Mouse (Mus musculus): ENCODE measurements around the gene Defb28. TPM values are rescaled to one million over a fixed set of nuclear protein-coding genes. Genes with fewer than 3 reads are reported as not detected.

Defb28 gene
- polyA plus RNA-seq, 1 experiment from 2014 or later = not detected

Other genes starting within 250 kb of the Defb28 start
- gene Tbc1d20, start 224.4 kb upstream of the Defb28 start, polyA plus RNA-seq (2016; fragmentation: Nextera tagmentation; extraction: Ambion mirVana) = 29.6 and 34.6 TPM in 2 replicates
- gene Rbck1, start 185.6 kb upstream of the Defb28 start, polyA plus RNA-seq (2016; fragmentation: Nextera tagmentation; extraction: Ambion mirVana) = 88.0 and 89.3 TPM in 2 replicates
- gene Trib3, start 174.2 kb upstream of the Defb28 start, polyA plus RNA-seq (2016; fragmentation: Nextera tagmentation; extraction: Ambion mirVana) = 5.1 and 5.3 TPM in 2 replicates
- gene Nrsn2, start 141.6 kb upstream of the Defb28 start, polyA plus RNA-seq (2016; fragmentation: Nextera tagmentation; extraction: Ambion mirVana) = 3.1 and 3.3 TPM in 2 replicates
- gene Sox12, start 120.2 kb upstream of the Defb28 start, polyA plus RNA-seq (2016; fragmentation: Nextera tagmentation; extraction: Ambion mirVana) = 6.7 and 10.5 TPM in 2 replicates
- 50.6 and 71.3 TPM in 2 replicates for gene Zcchc3, start 103.2 kb upstream of the Defb28 start, polyA plus RNA-seq (2016; fragmentation: Nextera tagmentation; extraction: Ambion mirVana)
- gene 6820408C15Rik, start 102.7 kb upstream of the Defb28 start, polyA plus RNA-seq (2016; fragmentation: Nextera tagmentation; extraction: Ambion mirVana) = 1.2 and 1.4 TPM in 2 replicates
- gene Defb23, start 53.6 kb upstream of the Defb28 start, polyA plus RNA-seq (2016; fragmentation: Nextera tagmentation; extraction: Ambion mirVana) = not detected in 2 replicates
- gene Defb20, start 41.2 kb upstream of the Defb28 start, polyA plus RNA-seq (2016; fragmentation: Nextera tagmentation; extraction: Ambion mirVana) = not detected in 2 replicates
- gene Defb22, start 28.1 kb upstream of the Defb28 start, polyA plus RNA-seq (2016; fragmentation: Nextera tagmentation; extraction: Ambion mirVana) = not detected in 2 replicates
- gene Defb26, start 6.6 kb upstream of the Defb28 start, polyA plus RNA-seq (2016; fragmentation: Nextera tagmentation; extraction: Ambion mirVana) = not detected in 2 replicates
- gene Defb29, start 21.8 kb downstream of the Defb28 start, polyA plus RNA-seq (2016; fragmentation: Nextera tagmentation; extraction: Ambion mirVana) = not detected in 2 replicates
- not detected in 2 replicates for gene Gm17416, start 51.1 kb downstream of the Defb28 start, polyA plus RNA-seq (2016; fragmentation: Nextera tagmentation; extraction: Ambion mirVana)
- gene Defb21, start 54.5 kb downstream of the Defb28 start, polyA plus RNA-seq (2016; fragmentation: Nextera tagmentation; extraction: Ambion mirVana) = not detected in 2 replicates
- 0.40 and 0.58 TPM in 2 replicates for gene Defb19, start 62.1 kb downstream of the Defb28 start, polyA plus RNA-seq (2016; fragmentation: Nextera tagmentation; extraction: Ambion mirVana)
- gene Defb45, start 81.1 kb downstream of the Defb28 start, polyA plus RNA-seq (2016; fragmentation: Nextera tagmentation; extraction: Ambion mirVana) = not detected in 2 replicates
- gene Defb36, start 86.1 kb downstream of the Defb28 start, polyA plus RNA-seq (2016; fragmentation: Nextera tagmentation; extraction: Ambion mirVana) = not detected in 2 replicates
- 0.67 TPM in 1 of 2 replicates, not detected in the other for gene Defb25, start 104.8 kb downstream of the Defb28 start, polyA plus RNA-seq (2016; fragmentation: Nextera tagmentation; extraction: Ambion mirVana)
- 4.9 and 5.1 TPM in 2 replicates for gene Rem1, start 108.7 kb downstream of the Defb28 start, polyA plus RNA-seq (2016; fragmentation: Nextera tagmentation; extraction: Ambion mirVana)
- gene H13, start 151.2 kb downstream of the Defb28 start, polyA plus RNA-seq (2016; fragmentation: Nextera tagmentation; extraction: Ambion mirVana) = 84.1 and 103 TPM in 2 replicates
- gene Mcts2, start 168.8 kb downstream of the Defb28 start, polyA plus RNA-seq (2016; fragmentation: Nextera tagmentation; extraction: Ambion mirVana) = 28.0 and 33.2 TPM in 2 replicates
- gene Id1, start 218.0 kb downstream of the Defb28 start, polyA plus RNA-seq (2016; fragmentation: Nextera tagmentation; extraction: Ambion mirVana) = 92.5 and 124 TPM in 2 replicates
- gene Cox4i2, start 235.9 kb downstream of the Defb28 start, polyA plus RNA-seq (2016; fragmentation: Nextera tagmentation; extraction: Ambion mirVana) = 18.8 and 21.1 TPM in 2 replicates

All from heart, embryonic 10.5 days (tissue).